Mouse (Mus musculus) gastrocnemius, adult 8-10 months (tissue): ENCODE data around the gene Srgap1. TPM values are rescaled to one million over a fixed set of nuclear protein-coding genes. Genes with fewer than 3 reads are reported as not detected.

Source experiments
- DNase-seq, 2 experiments: peaks; one replicate each; pipeline ENCODE4 v3.0.0; 2022; ENCODE audit warnings: low spot score in 2 of 2
- total RNA-seq, 4 experiments: library from RNA; stranded (reverse); gene quantifications; 2 replicates each; pipeline ENCODE4 v1.2.4; 2022

The Srgap1 gene
- total RNA-seq: under 1 TPM; 0.22 to 0.73 (median 0.45) TPM

- peak; percentile 10 to 12 for DNase-seq
Measured at GRCm38 (mm10) chr10:122046904-122047726, at the start of gene Srgap1. Srgap1 (minus strand) TSS chr10:122047315.

- DNase-seq: no peak
Measured at GRCm38 (mm10) chr10:122096462-122096979, 49.4 kb upstream of the Srgap1 start.

- DNase-seq: no peak
Measured at GRCm38 (mm10) chr10:122090472-122090871, 43.4 kb upstream of the Srgap1 start.

DNA sequence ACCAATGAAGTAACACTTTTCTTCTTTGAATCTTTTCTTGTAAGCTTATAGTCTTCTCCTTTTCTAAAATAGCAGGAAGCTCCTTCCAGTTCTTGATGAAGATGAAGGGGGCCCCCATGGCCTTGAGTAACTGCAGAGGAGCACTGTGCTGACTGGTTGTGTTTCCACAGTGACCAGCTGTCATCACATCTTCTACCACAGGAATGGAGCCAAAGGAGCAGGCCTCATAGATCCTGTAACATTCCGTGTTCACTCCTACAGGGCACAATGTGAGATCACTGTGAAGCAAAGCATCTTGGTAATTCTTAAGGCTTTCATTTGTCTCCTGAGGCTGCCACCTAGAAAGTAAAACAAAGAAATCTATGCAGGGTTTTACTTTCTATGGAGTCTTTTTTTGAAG lies 34.2 kb upstream of the Srgap1 start:
- no peak for DNase-seq

DNA sequence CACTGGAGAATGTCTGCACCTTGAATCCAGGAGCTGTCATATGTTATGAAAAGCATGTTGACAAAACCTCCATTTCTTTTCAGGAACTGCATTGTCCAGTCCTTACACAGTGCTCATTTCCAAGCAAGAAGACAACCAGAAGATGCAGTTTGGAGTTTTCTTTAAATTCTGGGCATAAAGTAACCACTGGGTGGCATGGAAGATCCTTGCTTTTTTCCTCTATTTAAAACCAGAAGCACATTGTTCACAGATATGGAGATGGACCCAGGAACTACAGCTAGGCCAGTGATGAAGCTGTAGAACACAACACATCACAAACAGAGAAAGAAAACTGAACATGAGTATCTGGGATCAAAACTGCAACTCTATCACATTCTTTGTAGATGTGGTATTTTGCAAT lies 22.0 kb upstream of the Srgap1 start:
- DNase-seq: no peak

DNA sequence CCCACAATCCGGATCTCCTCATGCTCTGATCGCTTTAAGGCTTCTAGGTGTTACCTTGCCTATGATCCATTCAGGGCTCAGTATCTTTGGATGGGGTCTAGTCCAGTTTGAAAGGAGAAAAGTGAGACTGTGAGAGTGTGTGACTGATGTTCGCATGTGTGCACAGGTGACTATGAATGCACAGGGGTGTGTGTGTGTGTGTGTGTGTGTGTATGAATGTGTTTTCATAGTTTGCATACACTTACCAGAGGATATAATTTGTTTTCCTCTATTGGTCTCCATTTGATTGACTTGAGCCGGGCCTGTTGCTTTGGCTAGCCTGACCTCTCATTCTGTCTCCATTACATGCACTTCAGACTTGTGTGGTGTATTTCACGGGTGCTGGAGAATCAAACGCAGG lies 8.7 kb upstream of the Srgap1 start:
- DNase-seq: no peak

DNA sequence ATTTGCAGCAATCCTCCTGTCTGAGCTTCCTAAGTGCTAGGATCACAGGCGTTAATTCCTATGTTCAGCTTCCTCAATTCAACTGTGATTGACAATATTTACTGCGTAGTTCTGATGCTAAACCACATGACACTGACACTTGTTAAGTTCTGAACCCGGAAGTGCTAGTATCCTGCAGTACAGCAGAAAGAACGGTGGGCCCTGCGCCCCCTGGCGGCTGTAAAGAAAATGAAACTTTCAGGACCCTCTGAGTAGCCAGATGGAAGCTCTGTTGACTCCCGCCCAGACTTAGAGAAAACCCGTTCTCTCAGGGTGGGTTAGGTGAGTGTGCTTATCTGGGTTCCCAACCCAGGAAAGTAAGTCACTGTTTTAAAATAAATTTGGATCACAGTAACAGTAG lies 7.4 kb upstream of the Srgap1 start:
- DNase-seq: peak in 1 of 2 experiments; percentile 12

GRCm38 (mm10) chr10:122051831-122052230 lies 4.7 kb upstream of the Srgap1 start:
- peak; percentile 75 to 79 for DNase-seq

- peak; percentile 51 to 64 for DNase-seq
Measured at GRCm38 (mm10) chr10:122047727-122048365, 731 bp upstream of the Srgap1 start.

DNA sequence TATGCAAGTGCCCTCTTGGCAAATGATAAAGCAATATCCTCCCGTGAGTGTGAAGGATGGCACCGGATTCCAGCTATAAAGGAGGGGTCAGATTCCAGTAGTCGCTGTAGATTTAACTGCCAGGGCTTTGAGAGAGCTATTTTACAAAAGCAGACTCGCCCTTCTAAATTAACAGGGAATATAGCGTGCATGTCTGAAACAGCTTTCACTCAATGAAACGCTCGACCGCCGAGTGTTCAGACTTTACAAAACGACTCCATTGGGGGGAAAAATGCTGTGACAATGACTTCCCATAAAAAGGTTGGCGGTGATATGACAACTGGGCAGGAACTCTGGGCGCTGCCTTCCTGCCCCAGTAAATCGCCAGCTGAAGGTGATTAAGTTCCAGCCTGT lies 608 bp downstream of the Srgap1 start:
- no peak for DNase-seq

- DNase-seq: no peak
Measured at GRCm38 (mm10) chr10:122045946-122046345, 1.2 kb downstream of the Srgap1 start.

DNA sequence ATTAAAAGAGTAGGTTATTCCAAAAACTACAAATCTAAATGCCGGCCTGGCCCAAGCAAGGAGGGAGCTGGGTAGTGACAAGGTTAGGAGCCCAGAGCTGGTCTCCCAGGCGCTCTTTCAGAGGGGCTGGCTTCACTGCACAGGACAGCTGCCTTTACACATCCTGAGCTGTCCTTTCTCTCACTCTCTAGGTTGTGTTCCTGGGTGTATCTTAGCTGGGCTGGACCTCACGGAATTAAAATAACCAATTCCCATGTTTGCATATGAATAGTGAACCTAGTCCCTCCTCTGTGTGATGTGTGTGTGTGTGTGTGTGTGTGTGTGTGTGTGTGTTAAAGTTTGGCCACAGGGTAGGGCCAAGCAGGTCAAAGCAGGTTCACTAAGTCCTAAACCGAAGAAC lies 2.2 kb downstream of the Srgap1 start:
- DNase-seq: no peak

DNA sequence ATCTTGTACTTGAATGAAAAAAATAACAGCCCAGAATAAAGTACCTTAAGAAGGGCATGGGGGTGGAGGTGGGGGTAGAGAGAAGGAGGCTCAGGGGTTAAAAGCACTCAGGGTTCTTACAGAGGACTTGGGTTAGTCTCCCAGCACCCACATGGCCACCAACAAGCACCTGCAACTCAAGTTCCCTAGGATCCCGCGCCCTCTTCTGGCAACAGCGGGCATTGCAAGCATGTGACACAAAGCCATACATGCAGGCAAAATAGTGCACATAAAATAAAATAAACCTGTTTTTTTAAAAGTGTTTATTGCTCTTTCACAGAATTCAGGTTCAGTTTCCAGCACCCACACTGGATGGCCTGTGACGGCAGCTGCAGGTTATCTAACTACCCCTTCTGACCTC lies 6.7 kb downstream of the Srgap1 start:
- no peak for DNase-seq

DNA sequence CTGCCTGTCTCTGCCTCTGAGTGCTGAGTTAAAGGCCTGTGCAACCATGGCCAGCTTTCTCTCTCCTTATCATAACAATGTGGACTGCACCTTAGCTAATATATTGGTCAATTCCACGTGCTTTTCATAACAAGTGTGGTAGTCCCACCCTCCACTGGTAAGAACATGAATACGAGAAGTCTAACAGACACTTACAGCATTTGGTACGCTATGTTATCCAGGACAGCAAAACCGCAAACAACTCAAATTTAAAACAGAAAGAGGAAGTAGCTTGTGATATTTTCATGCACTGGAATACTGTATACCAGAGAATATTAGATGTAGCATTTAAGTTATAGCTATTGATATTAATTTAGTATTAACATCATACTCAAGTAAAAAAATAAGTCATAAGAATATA lies 7.5 kb downstream of the Srgap1 start:
- DNase-seq: no peak

DNA sequence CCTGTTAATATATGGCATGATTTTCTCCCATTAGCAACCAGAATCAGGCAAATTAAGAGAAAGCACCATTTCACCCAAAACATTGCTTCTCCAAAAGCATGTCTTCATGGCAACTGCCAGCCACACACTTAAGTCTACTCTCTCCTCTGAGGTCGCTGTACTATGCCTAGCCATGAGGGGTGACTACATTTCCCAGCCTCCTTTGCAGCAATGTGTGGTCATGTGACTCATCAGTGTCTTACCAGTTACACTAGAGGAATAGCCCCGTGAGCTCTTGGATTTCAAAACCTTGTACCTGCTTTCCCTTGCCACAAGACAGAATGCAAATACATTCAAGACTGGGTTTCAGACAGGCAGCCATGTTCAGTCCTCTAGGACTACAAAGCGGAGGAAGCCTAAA lies 8.6 kb downstream of the Srgap1 start:
- no peak for DNase-seq

DNA sequence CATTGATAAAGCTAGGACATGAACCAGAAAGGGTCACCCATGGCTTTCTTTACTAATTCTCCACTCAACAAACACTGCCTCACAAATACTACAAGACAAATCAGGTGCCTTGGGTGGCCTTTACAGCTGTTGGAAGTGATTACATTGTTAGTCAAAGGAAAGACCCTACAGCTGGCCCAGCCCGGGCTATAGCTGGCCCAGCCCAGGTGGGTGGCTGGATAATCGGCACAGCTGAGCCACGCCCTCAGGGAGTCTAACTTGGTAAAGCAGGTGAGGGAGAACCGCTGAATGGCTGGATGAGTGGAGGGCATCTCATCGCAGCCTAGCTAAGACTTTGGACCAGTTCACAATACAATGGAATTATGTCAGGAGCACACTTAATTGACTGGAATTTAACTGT lies 13.8 kb downstream of the Srgap1 start:
- DNase-seq: no peak

- DNase-seq: no peak
Measured at GRCm38 (mm10) chr10:122030420-122030819, 16.7 kb downstream of the Srgap1 start.

GRCm38 (mm10) chr10:122029738-122030137 lies 17.4 kb downstream of the Srgap1 start:
- DNase-seq: no peak

- no peak for DNase-seq
Measured at GRCm38 (mm10) chr10:122025198-122025597, 21.9 kb downstream of the Srgap1 start.

GRCm38 (mm10) chr10:122020906-122021305 lies 26.2 kb downstream of the Srgap1 start:
- no peak for DNase-seq

DNA sequence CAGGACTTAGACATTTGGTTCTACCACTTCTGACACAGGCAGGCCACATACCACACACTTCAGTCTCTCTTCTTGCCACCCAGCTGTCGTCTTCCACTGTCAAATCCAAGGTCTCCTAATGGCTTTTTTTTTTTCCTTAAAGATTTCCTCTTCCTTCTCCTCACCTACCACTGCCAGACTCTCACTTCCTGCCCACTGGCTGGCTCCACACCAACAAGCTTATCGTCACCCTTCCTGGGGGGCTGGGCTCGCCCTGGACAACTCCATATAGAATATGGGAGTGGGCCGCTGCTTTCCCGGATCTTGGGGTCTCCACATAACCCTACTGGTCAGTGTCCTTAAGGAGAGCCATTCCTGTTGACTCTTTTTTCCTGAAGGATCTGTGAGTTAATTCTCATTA lies 26.9 kb downstream of the Srgap1 start:
- no peak for DNase-seq

DNA sequence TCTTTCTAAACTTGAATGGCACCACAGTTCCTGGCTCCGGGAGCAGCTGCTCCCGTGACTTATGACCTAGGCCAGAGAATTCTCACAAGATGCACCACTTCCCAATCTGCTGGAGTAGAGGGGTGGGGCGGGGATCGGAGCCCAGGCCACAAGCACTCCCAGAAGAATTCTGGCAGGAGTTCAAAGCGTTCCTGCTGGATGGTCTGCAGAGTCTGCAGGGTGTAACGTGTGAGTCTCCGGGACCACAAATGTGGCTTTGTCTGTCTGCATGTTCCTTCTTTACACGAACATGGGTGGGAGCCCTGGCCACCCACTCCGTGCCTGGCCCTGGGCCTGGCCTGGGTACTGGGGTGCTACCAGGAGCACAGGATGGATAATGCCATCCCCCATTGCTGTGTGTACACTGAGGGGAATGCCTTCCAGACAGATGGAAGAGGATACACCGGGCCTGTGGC lies 28.5 kb downstream of the Srgap1 start:
- DNase-seq: peak; percentile 5 to 15

GRCm38 (mm10) chr10:122017743-122018142 lies 29.4 kb downstream of the Srgap1 start:
- no peak for DNase-seq
